Mouse (Mus musculus): ENCODE data around the gene Pbx4. TPM values are rescaled to one million over a fixed set of nuclear protein-coding genes. Genes with fewer than 3 reads are reported as not detected.

Pbx4 gene
- total and polyA plus RNA-seq, 2 experiments from 2014 or later, result 38.8 to 92.8 TPM

DNA sequence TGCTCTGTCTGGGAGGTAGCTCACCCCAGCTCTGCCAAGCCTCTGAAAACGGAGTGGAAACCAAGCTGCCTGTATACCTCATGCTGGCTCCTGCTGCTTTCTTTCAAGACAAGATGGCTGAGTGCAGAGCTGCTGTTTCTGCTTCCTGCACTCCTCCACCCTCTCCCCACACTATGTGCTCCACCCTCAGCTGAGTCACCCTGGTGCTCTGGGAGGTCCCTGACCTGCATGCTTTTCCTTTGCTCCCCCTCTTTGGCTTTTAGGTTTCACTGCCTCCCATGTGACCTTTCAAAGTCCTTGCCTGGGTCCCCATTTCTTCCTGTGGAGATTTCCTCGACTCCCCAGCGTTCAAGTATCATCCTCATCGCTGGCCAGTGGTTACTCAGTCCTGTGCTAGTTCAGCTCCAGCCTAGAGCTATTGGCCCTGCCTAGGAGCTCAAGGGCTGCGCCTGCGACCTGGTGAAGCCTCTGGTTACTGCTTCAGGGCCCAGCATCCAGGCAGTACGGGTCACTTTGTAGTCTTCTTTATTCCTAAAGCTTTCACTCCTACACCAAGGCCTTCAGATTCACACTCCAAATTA is 18.7 kb downstream of the Pbx4 start:
- H3K27me3 ChIP-seq (ENCODE audit: insufficient read depth, low read length), result no peaks in the 10 kb centered on the region
- no peak for ATAC-seq
- no peak overlapping the region for H3K27ac ChIP-seq (ENCODE audit: low read depth, low read length)
- 76% methylated on average over 7 of the region's 7 CpGs for WGBS
- no peak overlapping the region for H3K9ac ChIP-seq
- H3K9me3 ChIP-seq (ENCODE audit: low read length), result no peaks in the 10 kb centered on the region
- H3K4me3 ChIP-seq (ENCODE audit: low read depth, low read length), result no peak overlapping the region
- no peak for DNase-seq
- no peak overlapping the region for H3K4me2 ChIP-seq (ENCODE audit: low read depth)
- H3K4me1 ChIP-seq (ENCODE audit: insufficient read depth), result no peaks in the 10 kb centered on the region
- no peak for TF ChIP-seq CTCF (IDR thresholded peaks at IDR 0.05; ENCODE audit: low read depth)
- no peaks in the 10 kb centered on the region for H3K36me3 ChIP-seq (ENCODE audit: insufficient read depth)

DNA sequence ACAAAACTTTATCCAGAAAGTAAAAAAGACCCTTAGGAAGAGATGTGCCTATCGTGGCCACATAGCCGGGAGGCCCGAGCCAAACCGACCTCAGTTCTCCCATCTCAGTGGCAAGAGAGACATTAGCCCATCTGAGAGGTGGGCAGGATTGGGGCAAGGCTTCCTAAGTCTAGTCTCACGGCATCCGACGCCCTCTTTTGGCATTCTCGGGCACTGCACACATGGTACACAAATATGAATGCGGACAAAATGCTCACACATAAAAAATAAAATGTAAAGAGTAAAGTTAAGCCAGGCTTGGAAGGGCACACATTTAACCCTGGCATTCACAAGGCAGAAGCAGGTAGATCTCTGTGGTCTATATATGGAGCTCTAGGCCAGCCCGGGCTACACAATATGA is 21.6 kb downstream of the Pbx4 start:
- no peaks in the 10 kb centered on the region for H3K27me3 ChIP-seq (ENCODE audit: insufficient read depth, low read length)
- H3K27ac ChIP-seq (ENCODE audit: low read depth, low read length), result no peak overlapping the region
- no peak for TF ChIP-seq CTCF (IDR thresholded peaks at IDR 0.05; ENCODE audit: low read depth)
- H3K4me1 ChIP-seq (ENCODE audit: insufficient read depth), result no peaks in the 10 kb centered on the region
- H3K9me3 ChIP-seq (ENCODE audit: low read length), result no peaks in the 10 kb centered on the region
- H3K4me2 ChIP-seq (ENCODE audit: low read depth), result no peak overlapping the region
- no peak overlapping the region for H3K4me3 ChIP-seq (ENCODE audit: low read depth, low read length)
- no peak for ATAC-seq
- no peak for DNase-seq
- H3K9ac ChIP-seq, result no peak overlapping the region
- H3K36me3 ChIP-seq (ENCODE audit: insufficient read depth), result no peaks in the 10 kb centered on the region
- WGBS, result 93% methylated on average over 10 of the region's 10 CpGs

DNA sequence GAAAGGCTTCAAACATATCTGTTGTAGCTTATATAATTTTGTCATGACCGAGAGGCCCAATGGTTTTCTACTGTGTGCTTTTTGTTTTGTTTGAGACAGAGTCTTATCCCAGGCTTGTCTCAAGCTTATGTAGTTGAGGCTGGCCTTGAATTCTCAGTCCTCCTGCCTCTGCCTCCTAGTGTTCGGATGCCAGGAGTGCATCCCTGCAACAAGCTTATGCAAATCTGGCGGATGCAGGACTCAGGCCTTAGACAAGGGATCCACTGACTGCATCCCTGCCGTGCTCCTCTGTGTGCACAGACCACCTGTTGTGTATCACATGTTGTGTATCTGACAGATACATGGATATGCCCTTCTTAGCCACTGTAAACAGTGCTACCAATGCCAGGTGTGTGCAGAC is 28.5 kb downstream of the Pbx4 start:
- Histone ChIP-seq H3K4me1 (ENCODE audit: insufficient read depth) (no peaks in the 10 kb centered on the region), H3K9me3 (ENCODE audit: low read length) (no peaks in the 10 kb centered on the region), H3K27me3 (ENCODE audit: insufficient read depth, low read length) (no peaks in the 10 kb centered on the region), H3K4me3 (ENCODE audit: low read depth, low read length) (no peak overlapping the region), H3K9ac (no peak overlapping the region), H3K4me2 (ENCODE audit: low read depth) (no peak overlapping the region), H3K27ac (ENCODE audit: low read depth, low read length) (no peak overlapping the region), H3K36me3 (ENCODE audit: insufficient read depth) (peaks cover 14% of the 10 kb centered on the region)
- 53% methylated on average over 4 of the region's 4 CpGs for WGBS
- ATAC-seq (no peak), DNase-seq (no peak)
- TF ChIP-seq CTCF (IDR thresholded peaks at IDR 0.05; ENCODE audit: low read depth), result peak; percentile 28; the same call in 1 of the 2 replicates

DNA sequence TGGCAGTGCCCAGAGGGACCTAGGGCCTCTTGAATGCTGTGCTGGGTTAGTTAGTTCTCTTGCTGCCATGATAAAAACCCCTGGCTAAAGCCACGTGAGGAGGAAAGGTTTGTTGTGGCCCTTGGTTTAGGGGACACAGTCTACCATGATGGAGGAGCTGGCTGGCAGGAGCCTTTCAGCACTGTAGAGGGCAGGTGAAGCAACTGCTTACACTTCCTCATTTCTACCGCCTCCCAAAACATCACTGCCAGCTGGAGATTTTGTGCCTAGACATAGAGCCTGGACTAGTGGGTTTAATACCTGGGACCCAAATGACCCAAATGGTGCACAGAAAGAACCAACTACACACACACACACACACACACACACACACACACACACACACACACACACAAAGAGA is 29.0 kb downstream of the Pbx4 start:
- H3K4me3 ChIP-seq (ENCODE audit: low read depth, low read length), result no peak overlapping the region
- H3K4me1 ChIP-seq (ENCODE audit: insufficient read depth), result no peaks in the 10 kb centered on the region
- no peak overlapping the region for H3K27ac ChIP-seq (ENCODE audit: low read depth, low read length)
- H3K9me3 ChIP-seq (ENCODE audit: low read length), result no peaks in the 10 kb centered on the region
- peaks cover 14% of the 10 kb centered on the region for H3K36me3 ChIP-seq (ENCODE audit: insufficient read depth)
- DNase-seq, result no peak
- no peak overlapping the region for H3K4me2 ChIP-seq (ENCODE audit: low read depth)
- no peak for ATAC-seq
- TF ChIP-seq CTCF (IDR thresholded peaks at IDR 0.05; ENCODE audit: low read depth), result no peak
- 61% methylated on average over 2 of the region's 2 CpGs for WGBS
- H3K9ac ChIP-seq, result no peak overlapping the region
- no peaks in the 10 kb centered on the region for H3K27me3 ChIP-seq (ENCODE audit: insufficient read depth, low read length)

DNA sequence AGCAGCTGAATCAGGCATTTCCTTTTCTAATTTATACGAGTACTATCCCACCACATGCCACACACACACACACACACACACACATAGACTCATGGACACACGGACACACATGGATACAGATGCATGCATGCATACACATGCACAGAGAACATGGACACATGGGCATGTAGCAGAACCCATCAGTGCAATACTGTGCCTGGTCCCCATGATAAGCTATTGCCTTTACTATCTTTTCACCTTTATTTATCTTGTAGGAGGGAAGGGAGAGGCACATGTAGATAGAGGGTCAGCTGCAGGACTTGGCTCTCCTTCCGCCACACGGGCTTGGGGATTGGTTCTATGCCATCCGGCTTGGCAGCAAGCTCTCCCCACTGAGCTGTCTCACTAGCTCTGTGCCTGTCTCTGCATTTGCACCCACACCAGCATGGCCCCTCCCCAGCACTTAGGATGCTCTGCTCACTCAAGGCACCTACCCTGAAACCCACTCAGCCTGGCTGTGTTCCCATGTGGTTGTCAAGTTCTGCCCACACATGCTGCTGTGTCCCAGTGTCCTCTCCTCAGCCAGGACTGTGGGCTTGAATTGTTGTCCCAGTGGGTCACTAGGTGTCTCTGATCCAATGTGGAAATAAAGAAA is 31.2 kb downstream of the Pbx4 start:
- Histone ChIP-seq H3K9me3 (ENCODE audit: low read length) (no peaks in the 10 kb centered on the region), H3K4me2 (ENCODE audit: low read depth) (no peak overlapping the region), H3K9ac (no peak overlapping the region), H3K4me3 (ENCODE audit: low read depth, low read length) (no peak overlapping the region), H3K4me1 (ENCODE audit: insufficient read depth) (no peaks in the 10 kb centered on the region), H3K27ac (ENCODE audit: low read depth, low read length) (no peak overlapping the region), H3K27me3 (ENCODE audit: insufficient read depth, low read length) (no peaks in the 10 kb centered on the region), H3K36me3 (ENCODE audit: insufficient read depth) (peaks cover 14% of the 10 kb centered on the region)
- DNase-seq (no peak), ATAC-seq (no peak)
- 83% methylated on average over 5 of the region's 5 CpGs for WGBS
- TF ChIP-seq CTCF (IDR thresholded peaks at IDR 0.05; ENCODE audit: low read depth), result no peak

DNA sequence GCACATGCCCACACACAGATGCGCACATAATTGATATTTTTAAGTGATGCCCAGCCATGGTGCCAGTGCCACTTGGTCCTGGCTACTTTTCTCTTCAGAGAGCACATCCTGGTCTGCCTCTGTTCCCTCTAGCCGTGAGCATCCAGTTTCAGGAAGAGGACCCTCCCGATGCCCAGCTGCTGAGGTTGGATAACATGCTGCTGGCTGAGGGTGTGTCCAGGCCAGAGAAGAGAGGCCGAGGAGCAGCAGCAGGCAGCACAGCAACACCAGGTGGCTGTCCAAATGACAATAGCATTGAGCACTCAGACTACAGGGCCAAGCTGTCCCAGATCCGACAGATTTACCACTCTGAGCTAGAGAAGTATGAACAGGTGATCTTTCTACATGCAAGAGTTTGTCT is 31.9 kb downstream of the Pbx4 start:
- H3K27ac ChIP-seq (ENCODE audit: low read depth, low read length), result no peak overlapping the region
- TF ChIP-seq CTCF (IDR thresholded peaks at IDR 0.05; ENCODE audit: low read depth), result no peak
- WGBS, result 82% methylated on average over 5 of the region's 5 CpGs

DNA sequence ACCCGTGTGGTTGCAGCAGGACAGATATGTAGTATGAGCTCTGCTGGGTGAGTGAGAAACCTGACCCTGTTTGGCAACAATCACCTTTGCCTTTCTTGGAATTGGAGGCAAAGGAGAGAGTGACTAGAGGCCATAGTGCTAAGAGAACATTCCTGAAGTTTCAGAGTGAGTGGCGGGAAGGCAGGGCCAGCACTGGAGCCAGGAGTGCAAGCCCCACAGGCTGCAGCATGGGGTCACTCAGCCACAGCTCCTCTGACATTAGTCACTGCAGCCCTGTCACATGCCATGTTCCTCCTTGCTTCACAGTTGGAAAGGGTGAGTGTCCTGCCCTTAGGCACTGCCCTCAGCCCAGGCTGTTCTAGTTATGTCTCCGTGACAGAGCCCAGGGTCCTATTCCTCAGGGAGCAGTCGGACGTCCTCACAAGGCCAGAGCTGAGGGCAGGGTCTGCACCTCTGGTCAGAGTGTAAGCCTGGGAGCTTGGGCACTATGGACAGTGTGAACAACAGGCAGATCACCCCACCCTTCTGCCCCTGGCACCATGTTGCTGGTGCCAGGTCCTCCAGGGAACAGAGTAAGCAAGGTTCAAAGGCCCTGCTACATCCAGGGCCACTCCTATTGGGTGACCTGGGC is 35.5 kb downstream of the Pbx4 start:
- H3K4me3 ChIP-seq (ENCODE audit: low read depth, low read length), result no peak overlapping the region
- no peaks in the 10 kb centered on the region for H3K27me3 ChIP-seq (ENCODE audit: insufficient read depth, low read length)
- peaks cover 9% of the 10 kb centered on the region for H3K36me3 ChIP-seq (ENCODE audit: insufficient read depth)
- no peak overlapping the region for H3K27ac ChIP-seq (ENCODE audit: low read depth, low read length)
- ATAC-seq (no peak), DNase-seq (no peak)
- no peak overlapping the region for H3K9ac ChIP-seq
- H3K9me3 ChIP-seq (ENCODE audit: low read length), result no peaks in the 10 kb centered on the region
- no peaks in the 10 kb centered on the region for H3K4me1 ChIP-seq (ENCODE audit: insufficient read depth)
- TF ChIP-seq CTCF (IDR thresholded peaks at IDR 0.05; ENCODE audit: low read depth), result no peak
- 87% methylated on average over 5 of the region's 5 CpGs for WGBS
- H3K4me2 ChIP-seq (ENCODE audit: low read depth), result no peak overlapping the region

More for the DNA sequence above, 31.9 kb downstream of the Pbx4 start:
- Histone ChIP-seq H3K4me2 (ENCODE audit: low read depth) (no peak overlapping the region), H3K4me3 (ENCODE audit: low read depth, low read length) (no peak overlapping the region), H3K4me1 (ENCODE audit: insufficient read depth) (no peaks in the 10 kb centered on the region), H3K9ac (no peak overlapping the region), H3K27me3 (ENCODE audit: insufficient read depth, low read length) (no peaks in the 10 kb centered on the region), H3K9me3 (ENCODE audit: low read length) (no peaks in the 10 kb centered on the region), H3K36me3 (ENCODE audit: insufficient read depth) (peaks cover 14% of the 10 kb centered on the region)
- ATAC-seq (no peak), DNase-seq (no peak)

All from forebrain, postnatal 0 days (tissue).